Mouse (Mus musculus) frontal cortex, postnatal 25 days (tissue): ENCODE measurements around the gene Skap2.

ENCODE experiments used
- DNase-seq, 2 experiments: peaks; one replicate each; pipeline ENCODE4 v3.0.0; 2022; ENCODE audit warnings: low spot score in 2 of 2

Skap2 gene

DNA sequence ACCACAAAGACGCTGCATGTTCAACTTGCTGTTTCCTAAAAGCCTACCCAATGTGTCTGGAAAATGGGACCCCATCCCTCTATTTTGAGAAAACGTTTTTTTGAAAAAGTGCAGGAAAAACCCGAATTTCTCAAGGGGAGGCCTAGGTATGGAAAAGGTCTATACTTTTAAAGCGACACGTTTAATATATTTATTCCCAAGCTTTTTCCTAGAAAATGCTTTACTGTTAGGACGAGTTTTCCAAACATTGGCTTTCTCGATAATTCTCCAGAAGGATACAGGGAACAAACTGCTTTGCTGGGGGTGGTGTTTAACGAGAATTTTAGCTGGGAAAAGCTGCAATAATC, 6.8 kb downstream of the Skap2 start:
- no peak for DNase-seq

- DNase-seq = no peak
Measured at GRCm38 (mm10) chr6:52004995-52005394, 7.4 kb downstream of the Skap2 start.

- no peak for DNase-seq
Measured at GRCm38 (mm10) chr6:52002676-52003075, 9.7 kb downstream of the Skap2 start.

DNA sequence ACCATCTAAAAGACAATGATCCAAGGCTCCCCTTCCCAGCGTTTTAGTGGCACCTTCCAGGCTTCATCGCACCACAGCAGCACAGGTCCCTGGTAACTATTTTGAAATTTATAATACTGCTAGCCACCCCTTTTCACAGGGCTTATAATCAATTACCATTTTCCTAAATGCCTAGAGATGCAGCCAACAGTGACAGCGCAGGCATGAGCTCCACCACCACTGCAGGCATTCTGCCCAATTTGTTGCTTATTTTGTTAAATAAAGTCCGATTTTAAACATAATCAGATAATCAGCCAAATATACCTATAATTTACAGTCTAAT, 13.2 kb downstream of the Skap2 start:
- no peak for DNase-seq

DNA sequence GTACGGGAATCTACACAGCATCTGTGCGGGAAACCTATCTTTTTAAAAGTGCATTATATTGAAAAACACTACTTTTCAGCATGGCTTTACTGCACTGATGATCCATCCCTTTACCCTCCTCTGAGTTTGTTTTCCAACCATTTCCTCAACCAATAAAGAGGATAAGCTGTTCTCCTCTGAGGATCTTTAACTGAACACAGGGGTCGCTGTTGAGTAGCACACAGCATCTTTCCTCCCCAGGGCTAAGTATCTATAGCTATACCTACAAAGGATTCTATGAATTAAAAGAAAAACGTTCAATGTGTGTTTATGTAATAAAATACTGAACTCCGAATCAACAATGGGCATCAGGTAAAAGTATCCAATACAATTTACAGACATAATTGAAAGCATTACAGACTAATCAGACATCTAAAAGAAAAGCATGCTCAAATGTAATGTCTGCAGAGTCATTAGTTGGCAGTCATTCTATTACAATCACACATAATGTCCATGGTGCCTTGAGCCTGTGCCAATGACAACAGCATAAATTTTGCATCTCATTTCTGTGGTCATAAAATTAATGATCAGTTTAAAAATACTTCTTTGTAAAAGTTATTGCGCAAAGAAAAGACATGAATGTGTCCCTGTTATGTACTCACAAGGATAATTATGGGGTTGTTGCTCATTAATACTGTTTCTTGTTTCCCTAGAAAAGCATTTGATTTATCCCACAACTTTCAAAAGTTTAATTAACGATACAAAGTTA, 13.8 kb downstream of the Skap2 start:
- DNase-seq = no peak

GRCm38 (mm10) chr6:51987999-51988398, 24.4 kb downstream of the Skap2 start:
- DNase-seq = no peak

DNA sequence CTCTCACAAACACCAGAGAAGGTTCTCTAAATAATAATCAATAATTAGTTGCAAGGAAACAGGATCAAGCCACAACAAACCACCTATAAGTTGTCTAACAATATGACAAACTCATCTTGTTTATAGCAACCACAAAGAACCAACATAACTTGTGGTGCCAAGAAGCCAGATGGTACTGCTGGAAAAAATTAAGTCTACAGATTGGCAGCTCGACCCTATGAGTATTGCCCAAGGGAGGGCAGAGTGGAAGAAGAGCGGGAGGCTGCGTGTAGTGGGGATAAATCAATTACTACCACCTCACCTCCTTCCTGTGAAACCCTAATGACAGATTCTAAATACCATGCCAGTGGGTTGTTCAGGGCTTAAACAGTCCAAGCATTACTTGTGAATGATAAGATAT, 34.7 kb downstream of the Skap2 start:
- no peak for DNase-seq

GRCm38 (mm10) chr6:51975751-51976150, 36.6 kb downstream of the Skap2 start:
- no peak for DNase-seq

GRCm38 (mm10) chr6:51958992-51959391, 53.4 kb downstream of the Skap2 start:
- DNase-seq = no peak

GRCm38 (mm10) chr6:51956048-51956792, 56.1 kb downstream of the Skap2 start:
- DNase-seq = no peak

GRCm38 (mm10) chr6:51947661-51948060, 64.7 kb downstream of the Skap2 start:
- no peak for DNase-seq

- DNase-seq = no peak
Measured at GRCm38 (mm10) chr6:51944916-51945315, 67.4 kb downstream of the Skap2 start.

GRCm38 (mm10) chr6:51933998-51934397, 78.4 kb downstream of the Skap2 start:
- DNase-seq = no peak

DNA sequence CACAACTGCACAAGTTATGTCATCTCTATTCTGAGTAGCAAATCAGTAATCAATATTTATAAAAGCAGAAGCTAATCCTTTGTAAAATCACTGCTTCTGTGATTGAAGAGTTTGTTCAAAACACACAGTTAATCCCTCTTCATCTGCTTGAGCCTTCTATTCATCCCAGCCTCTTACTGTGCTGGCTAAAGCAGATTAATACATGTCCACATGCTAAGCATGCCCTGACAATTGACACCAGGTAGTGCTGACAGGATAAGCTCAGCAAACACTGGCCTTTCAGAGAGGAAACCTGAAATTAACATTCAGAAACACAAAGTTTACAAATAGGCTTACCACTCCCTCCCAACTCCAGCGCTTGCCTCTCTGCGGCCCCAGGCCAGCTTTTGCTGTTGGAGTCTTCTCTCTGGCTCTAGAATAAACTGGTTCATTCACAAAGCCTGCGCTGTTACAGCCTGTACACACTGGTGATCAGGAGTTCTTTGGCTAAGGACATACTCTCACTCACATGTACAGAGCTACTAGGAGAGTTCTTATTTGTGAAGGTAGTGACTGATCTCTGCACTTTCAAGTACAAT, 79.2 kb downstream of the Skap2 start:
- no peak for DNase-seq

DNA sequence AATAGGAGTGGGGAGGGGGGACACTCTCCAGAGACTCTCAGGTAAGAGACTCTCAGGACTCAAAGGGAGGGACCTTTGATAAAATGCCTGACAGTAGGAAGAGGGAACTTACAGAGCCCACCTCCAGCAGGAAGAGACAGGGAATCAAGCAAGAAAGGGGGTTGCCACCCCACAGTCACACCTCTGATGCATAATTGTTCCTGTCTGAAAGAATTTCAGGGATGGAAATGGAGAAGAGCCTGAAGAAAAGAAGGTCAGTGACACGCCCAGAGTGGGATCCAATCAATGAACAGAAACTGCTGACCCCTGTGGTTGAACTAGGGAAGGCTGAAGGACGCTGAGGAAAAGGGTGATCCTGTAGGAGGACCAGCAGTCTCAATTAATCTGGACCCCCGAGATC, 85.2 kb downstream of the Skap2 start:
- no peak for DNase-seq

DNA sequence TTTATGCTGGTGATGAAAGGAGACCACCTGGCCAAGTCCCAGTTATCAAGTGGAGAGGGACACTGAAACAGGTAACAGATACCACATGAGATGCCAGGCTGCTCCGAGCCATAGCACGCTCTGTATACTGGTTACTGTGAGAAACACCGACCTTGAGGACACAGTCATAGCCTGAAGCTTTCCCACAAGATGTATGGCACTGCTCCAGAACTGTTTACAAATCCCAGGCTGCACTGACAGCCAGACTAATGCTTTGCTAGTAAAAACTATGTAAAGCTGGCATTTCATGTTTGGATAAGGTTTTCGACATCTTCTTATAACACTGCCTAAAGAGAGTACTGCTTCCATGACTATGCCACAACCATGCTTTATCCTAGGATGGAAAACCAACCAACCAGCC, 90.5 kb downstream of the Skap2 start:
- DNase-seq = no peak

- DNase-seq = no peak
Measured at GRCm38 (mm10) chr6:51908495-51908894, 103.9 kb downstream of the Skap2 start.

DNA sequence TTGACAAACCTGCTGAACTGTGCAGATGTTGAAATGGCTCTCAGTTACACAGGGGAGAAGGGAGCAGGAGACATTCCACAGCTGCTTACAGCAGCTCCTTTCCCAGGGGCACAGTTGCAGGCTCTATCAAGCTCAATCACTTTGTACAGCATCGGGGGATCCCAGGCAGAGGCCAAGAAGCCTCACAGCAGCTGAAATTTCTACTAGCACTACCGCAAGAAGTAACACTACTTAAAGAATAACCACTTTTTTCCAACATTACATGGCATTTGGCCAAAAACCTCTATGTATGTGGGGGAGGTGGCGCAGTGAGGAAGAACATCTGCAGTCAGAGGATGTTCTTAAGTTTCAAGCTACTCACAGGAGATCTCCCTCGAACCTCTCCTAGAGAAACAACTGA, 106.7 kb downstream of the Skap2 start:
- no peak for DNase-seq

DNA sequence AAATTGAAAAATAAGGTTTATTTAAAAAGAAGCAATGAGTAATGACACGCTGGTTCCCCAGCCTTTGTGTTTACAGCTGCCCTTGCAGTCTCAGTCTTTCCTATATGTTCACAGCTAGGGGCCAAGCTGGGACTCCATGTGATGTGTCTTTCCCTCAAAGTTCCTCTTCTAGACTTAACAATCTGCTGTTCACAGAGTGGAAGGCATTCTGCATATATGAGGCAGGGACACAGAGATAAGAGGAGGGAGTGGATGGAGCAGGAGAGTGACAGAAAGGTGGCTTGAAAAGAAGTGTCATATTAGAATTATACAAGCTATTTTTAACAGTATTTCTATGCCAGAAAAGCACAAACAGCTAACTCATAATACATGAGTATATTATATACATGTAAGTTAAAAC, 110.8 kb downstream of the Skap2 start:
- no peak for DNase-seq

DNA sequence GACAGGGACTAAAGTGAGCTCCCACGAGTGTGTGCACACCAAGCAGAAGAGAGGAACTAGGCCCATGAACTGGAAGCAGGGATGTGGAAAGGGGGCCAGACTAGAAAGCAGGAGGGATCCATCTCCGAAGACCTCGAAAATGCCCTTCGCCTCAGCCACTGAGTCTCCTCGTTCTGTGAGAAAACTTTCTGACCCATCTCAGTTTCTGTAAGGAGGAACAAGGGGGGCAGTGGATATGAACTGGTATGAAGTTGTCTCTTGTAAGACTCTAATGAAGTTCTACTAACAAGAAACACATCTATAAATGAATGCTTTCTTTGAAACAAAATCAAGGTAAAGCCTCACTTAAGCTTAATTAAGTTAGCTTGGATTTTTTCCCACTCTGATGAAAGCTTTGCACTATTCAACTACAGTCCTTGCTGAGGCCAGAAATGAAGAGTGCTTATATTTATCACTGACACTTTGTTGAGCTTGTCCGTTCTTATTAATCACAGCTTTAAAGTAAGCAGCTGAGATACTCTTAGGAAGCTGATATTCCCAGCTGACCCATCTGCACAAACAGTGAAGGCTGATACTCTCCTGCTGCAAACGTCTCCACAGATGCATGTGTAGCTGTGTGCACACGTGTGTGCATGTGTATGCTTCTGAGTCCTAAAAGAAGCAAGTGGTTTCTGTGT, 113.9 kb downstream of the Skap2 start:
- DNase-seq = no peak

GRCm38 (mm10) chr6:51895753-51896152, 116.6 kb downstream of the Skap2 start:
- DNase-seq = no peak

DNA sequence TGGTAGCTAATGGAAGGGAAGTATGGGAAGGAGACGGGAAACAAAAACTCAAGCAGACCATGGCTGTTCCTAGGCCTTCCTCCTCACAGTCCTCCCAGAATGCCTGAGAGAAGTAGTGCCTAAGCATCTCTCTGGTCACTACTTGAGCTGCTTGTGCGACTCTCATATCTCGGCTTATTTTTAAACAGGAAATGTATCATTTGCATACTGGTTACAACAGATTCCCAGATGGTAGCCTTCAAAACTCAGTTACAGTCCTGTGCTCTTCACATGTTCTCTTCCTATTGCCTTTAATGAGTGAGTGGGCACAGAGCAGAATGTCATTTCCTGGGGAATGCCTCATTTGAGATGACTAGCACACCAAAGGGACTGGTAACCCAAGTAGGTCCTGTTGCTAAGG, 117.6 kb downstream of the Skap2 start:
- DNase-seq = no peak

DNA sequence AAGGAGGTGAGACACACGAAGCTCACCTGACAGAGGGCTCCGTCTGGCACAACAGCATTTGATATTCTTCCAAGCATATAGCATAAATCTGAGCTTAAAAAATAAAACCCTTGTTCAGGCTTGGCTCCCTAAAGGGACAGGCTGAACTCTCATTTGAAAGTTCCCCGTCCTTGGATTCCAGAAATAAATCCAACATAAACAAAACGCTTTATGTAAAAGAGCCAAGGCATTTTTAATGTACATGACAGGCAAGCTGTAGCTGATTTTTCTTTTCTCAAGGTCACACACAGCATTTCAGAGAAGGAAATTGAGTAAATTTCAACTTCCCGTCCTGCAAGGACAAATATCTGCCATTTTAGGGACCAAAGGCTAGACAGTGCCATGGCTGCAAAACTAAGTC, 122.0 kb downstream of the Skap2 start:
- DNase-seq = no peak
